Mouse (Mus musculus): ENCODE measurements around the gene Izumo4.

DNA sequence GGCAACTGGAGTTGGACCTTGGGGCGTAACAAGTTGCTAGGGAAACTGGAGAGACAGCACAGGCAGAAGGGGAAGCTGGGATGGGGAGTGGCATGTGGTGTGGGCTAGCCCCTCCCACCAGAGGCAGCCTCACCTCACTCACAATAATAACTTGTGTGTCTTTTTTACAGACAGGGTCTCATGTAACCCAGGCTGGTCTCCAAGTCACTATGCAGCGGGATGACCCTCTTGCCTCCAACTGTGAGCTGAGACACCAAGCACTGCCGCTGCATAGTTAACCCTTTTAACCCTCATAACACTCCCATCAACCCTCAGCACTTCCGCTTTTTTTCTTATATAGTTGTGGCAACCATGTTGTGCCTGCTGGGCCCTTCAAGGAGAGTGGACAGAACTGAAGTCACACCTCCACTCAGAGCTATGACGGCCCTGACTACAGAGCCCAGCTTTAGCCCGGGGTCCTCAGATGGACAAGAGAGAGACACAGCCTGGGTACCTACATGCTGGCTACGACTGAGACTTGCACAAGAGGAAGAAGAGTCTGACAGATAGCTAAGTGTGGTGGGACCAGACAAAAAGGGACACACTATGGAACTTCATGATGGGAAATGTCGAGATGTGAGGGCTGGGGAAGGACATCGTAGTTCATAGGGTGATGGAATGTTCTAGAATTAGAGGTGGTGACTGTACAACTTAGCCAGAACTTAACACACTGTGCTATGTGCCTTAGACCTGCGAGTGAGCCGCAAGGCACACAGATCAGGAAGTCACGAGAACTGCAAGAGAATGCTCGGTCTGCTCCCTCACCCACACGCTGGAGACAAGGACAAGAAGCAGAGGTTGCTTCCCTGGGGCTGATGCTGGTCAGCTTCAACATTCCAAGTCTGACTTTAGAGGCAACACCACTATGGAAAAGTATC, 9.5 kb upstream of the Izumo4 start:
- no peak for TF ChIP-seq CTCF (IDR thresholded peaks at IDR 0.05; ENCODE audit: low read depth)
- TF ChIP-seq EP300 (IDR thresholded peaks at IDR 0.05; ENCODE audit: low read depth): no peak
